Mouse (Mus musculus) limb, embryonic 12.5 days (tissue): ENCODE measurements around the gene Rgs6. TPM values are rescaled to one million over a fixed set of nuclear protein-coding genes. Genes with fewer than 3 reads are reported as not detected.

Experiments used
- ATAC-seq: fragments of 200-750 bp; cut with Nextera tagmentation; 2 replicates; pipeline ENCODE4 v1.8.0; 2017; ENCODE audit warnings: low read depth, moderate TSS enrichment; ENCODE audit not compliant: insufficient number of reproducible peaks, insufficient read depth, low FRiP score, low TSS enrichment
- H3K27ac ChIP-seq: fragments of 300-500 bp; sonication (generic); 2 replicates; pipeline ENCODE4 v1.5.1; 2016; ENCODE audit warnings: mild to moderate bottlenecking, moderate library complexity
- H3K27me3 ChIP-seq: fragments of 300-500 bp; sonication (generic); 2 replicates; pipeline ENCODE4 v1.6.1; 2016; ENCODE audit warnings: mild to moderate bottlenecking, moderate library complexity
- H3K36me3 ChIP-seq: fragments of 300-500 bp; sonication (generic); 2 replicates; pipeline ENCODE4 v1.6.1; 2016; ENCODE audit warnings: mild to moderate bottlenecking, moderate library complexity
- H3K4me1 ChIP-seq: fragments of 300-500 bp; sonication (generic); replicated peaks from 2 replicates; pipeline ENCODE4 v1.6.1; 2016
- H3K4me2 ChIP-seq: fragments of 300-500 bp; sonication (generic); 2 replicates; pipeline ENCODE4 v1.6.1; 2016; ENCODE audit warnings: mild to moderate bottlenecking, moderate library complexity
- H3K4me3 ChIP-seq: fragments of 300-500 bp; sonication (generic); replicated peaks from 2 replicates; pipeline ENCODE4 v1.5.1; 2016; ENCODE audit warnings: mild to moderate bottlenecking
- H3K9ac ChIP-seq: fragments of 300-500 bp; sonication (generic); replicated peaks from 2 replicates; pipeline ENCODE4 v1.6.1; 2016; ENCODE audit warnings: mild to moderate bottlenecking, moderate library complexity
- H3K9me3 ChIP-seq: fragments of 300-500 bp; sonication (generic); 2 replicates; pipeline ENCODE4 v1.6.1; 2016; ENCODE audit warnings: mild to moderate bottlenecking, moderate library complexity
- WGBS: fragments of 180-500 bp; shearing (Covaris S2); methylation state at CpG from one replicate; pipeline ENCODE4 v1.1.7; 2016; 5-methylcytosine and 5-hydroxymethylcytosine counted together
- polyA plus RNA-seq: library from polyadenylated mRNA; unstranded; fragments of >200 nt; fragmentation: Nextera tagmentation; extraction: Ambion mirVana; gene quantifications from 2 replicates; pipeline ENCODE4 v1.2.1, GENCODE M21; 2016

Gene Rgs6
- polyA plus RNA-seq, 1 experiment from 2014 or later, result 0.56 TPM

DNA sequence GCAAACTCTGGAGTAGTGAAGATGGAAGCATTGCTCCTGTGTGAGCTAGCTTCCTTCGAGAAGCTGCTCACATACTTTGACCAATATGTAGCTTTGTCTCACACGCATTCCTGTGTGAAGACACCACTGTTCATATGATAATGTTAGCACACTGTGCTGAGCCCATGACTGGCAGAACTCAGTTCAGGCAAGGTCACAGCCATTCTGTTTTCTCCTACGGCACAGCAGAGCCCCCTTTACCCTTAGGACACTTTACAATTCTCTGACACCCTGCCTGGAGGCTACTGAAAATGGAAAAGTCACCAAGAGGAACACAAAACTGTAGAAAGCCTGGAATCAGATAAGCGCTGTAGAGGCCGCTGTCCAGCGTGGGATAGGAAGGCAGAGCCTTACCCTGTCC, 478.3 kb downstream of the Rgs6 start:
- no peaks in the 10 kb centered on the region for H3K36me3 ChIP-seq
- H3K27ac ChIP-seq, result no peak overlapping the region
- no peak overlapping the region for H3K9ac ChIP-seq
- H3K4me3 ChIP-seq, result no peak overlapping the region
- no peak for ATAC-seq
- peaks cover 13% of the 10 kb centered on the region for H3K4me1 ChIP-seq
- H3K9me3 ChIP-seq, result no peaks in the 10 kb centered on the region
- WGBS, result 85% methylated on average over 6 of the region's 6 CpGs
- no peak overlapping the region for H3K4me2 ChIP-seq
- peaks cover 4% of the 10 kb centered on the region; the same call in 1 of the 2 replicates for H3K27me3 ChIP-seq

DNA sequence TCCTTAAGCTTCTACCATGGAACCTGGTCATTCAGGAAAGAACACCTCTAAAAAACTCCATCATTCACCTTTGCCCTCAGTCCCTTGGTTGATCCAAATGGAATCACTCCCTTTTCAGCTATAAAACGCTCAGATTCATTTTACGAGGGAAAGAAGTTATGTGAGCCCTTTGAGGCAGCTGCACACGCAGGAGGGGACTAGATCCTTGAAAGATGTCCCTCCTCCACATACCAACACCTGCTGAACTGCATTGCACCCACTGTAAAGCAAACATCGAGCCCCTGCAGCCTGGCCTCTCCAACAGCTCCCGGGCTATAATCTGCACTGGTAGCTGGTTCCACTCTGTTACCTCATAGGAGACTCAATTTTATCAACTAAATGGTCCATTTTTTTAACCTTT, 482.8 kb downstream of the Rgs6 start:
- no peak overlapping the region for H3K4me3 ChIP-seq
- 20% methylated on average over 5 of the region's 5 CpGs for WGBS
- ATAC-seq, result no peak

DNA sequence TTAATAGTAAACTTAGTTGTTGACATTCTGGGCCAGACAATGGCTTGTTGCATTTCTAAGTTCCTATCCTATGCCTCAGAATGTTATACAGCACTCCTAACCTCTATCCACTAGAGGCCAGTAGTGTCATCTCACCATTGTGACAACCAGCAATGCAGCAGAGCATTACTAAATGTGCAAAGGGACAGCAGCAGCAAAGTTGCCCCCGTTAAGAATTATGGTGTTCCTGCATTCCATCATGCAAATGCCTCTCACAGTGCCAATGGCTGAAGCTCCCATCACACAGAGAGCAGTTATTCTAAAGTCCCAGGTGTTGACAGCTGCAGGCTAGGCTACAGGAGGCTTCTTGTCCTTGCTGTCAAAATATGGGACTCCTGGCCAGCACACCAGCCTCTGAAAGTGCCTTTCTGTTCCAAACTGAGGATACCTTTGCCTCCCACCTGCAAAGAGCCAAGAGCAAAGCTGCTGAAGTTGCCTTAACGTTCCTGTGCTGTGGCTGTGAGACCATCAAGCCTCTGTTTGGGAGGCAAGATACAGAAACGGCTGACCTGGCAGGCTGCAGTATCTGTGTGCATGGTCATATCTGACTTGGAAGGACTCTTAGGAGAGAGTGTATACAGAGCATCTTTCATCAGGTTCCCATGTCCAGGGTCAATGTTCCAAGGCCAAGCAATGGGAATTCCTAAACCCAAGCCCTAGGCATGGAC, 484.2 kb downstream of the Rgs6 start:
- Histone ChIP-seq H3K9me3 (no peaks in the 10 kb centered on the region), H3K4me1 (peaks cover 38% of the 10 kb centered on the region), H3K4me3 (no peak overlapping the region), H3K9ac (no peak overlapping the region), H3K4me2 (no peak overlapping the region), H3K27me3 (no peaks in the 10 kb centered on the region; the same call in 1 of the 2 replicates), H3K36me3 (no peaks in the 10 kb centered on the region), H3K27ac (peak overlapping the region; percentile 74)
- 25% methylated on average over 3 of the region's 3 CpGs for WGBS
- ATAC-seq, result no peak

More for the DNA sequence above, 482.8 kb downstream of the Rgs6 start:
- H3K27me3 ChIP-seq, result no peaks in the 10 kb centered on the region; the same call in 1 of the 2 replicates
- H3K27ac ChIP-seq, result no peak overlapping the region
- no peaks in the 10 kb centered on the region for H3K9me3 ChIP-seq
- no peaks in the 10 kb centered on the region for H3K36me3 ChIP-seq
- no peak overlapping the region for H3K4me2 ChIP-seq
- H3K4me1 ChIP-seq, result peaks cover 38% of the 10 kb centered on the region
- H3K9ac ChIP-seq, result no peak overlapping the region

DNA sequence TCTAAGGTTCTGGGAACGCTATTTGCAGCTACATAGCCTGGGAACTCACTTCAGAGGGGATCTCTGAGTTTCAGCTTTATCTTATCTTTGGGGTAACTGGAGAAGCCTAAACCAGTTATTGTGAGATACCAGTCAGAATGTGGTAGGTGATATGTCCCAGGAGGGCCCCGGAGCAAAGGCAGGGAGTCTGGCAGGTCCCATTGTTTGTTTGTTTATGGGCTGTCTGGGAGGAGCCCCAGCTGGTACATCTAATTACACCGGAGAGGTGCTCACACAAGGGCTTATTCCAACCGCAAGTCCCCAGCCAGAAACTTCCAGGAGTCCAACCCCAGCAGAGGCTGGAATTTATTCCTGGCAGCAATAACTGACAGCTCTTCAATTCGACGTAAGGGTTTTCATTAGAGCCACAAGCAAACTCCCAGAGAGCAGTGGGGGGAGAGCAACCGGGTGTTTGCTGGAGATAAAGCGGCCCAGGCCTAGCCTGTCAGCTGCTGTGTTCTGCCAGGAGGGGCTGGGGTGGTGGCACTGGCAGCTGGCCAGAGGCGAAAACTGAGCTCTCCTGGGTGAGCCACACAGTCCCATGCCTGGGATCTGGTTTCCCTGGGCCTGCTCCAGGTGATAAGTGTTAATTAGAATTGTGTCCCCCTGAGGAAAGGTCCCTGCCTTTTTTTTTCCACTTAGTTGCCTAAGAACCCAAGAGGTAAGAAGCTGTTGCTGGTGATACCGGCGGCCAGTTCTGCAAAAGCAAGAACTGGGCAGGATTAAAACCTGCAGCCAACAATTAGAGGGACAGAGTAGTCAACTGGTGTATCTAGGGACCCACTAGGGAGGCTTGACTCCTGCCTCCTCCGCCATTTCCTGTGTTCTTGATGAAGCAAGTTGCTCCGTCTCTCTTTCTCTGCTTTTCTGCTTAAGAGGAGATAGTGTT, 485.1 kb downstream of the Rgs6 start:
- H3K9me3 ChIP-seq, result no peaks in the 10 kb centered on the region
- ATAC-seq, result peak; percentile 92
- 0 out of 2 replicates have a peak overlapping the region, but pooled peaks have one; percentile 2 for H3K4me2 ChIP-seq
- no peak overlapping the region for H3K4me3 ChIP-seq
- H3K36me3 ChIP-seq, result no peaks in the 10 kb centered on the region
- peak overlapping the region; percentile 74 for H3K27ac ChIP-seq
- H3K9ac ChIP-seq, result no peak overlapping the region
- H3K27me3 ChIP-seq, result no peaks in the 10 kb centered on the region; the same call in 1 of the 2 replicates
- WGBS, result 16% methylated on average over 13 of the region's 13 CpGs
- peaks cover 38% of the 10 kb centered on the region for H3K4me1 ChIP-seq

- Histone ChIP-seq H3K9me3 (no peaks in the 10 kb centered on the region), H3K36me3 (no peaks in the 10 kb centered on the region), H3K4me3 (no peak overlapping the region), H3K9ac (no peak overlapping the region), H3K4me1 (peaks cover 38% of the 10 kb centered on the region), H3K27me3 (no peaks in the 10 kb centered on the region; the same call in 1 of the 2 replicates), H3K4me2 (no peak overlapping the region), H3K27ac (peak overlapping the region; percentile 74)
- 70% methylated on average over 6 of the region's 6 CpGs for WGBS
- no peak for ATAC-seq
Observed at GRCm38 (mm10) chr12:83073879-83074368, 485.8 kb downstream of the Rgs6 start.

- Histone ChIP-seq H3K27me3 (no peaks in the 10 kb centered on the region; the same call in 1 of the 2 replicates), H3K4me2 (no peak overlapping the region), H3K9me3 (no peaks in the 10 kb centered on the region), H3K9ac (no peak overlapping the region), H3K36me3 (no peaks in the 10 kb centered on the region), H3K27ac (no peak overlapping the region), H3K4me3 (no peak overlapping the region), H3K4me1 (peaks cover 28% of the 10 kb centered on the region)
- WGBS, result 92% methylated on average over 3 of the region's 3 CpGs
- ATAC-seq, result no peak
Observed at GRCm38 (mm10) chr12:83076179-83076578, 488.1 kb downstream of the Rgs6 start.

DNA sequence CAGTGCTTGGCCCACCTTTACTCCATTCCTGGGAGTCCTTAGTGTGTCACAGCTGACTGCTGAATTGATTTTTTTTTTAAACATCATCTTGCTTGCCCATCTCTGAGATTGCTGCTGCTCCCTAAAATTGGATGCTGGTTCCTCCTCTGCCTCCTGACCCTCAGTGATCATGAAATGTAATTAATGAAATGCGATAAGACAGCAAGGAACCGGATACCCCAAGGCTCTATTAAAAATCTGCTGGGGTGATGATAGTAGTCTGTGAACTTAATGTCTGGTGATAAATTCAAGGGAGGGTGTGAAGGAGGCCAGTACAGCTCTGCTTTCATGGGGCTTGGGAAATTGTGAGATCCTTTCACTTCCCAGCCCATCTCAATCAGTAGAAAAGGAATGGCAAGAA, 489.4 kb downstream of the Rgs6 start:
- Histone ChIP-seq H3K27me3 (no peaks in the 10 kb centered on the region; the same call in 1 of the 2 replicates), H3K36me3 (no peaks in the 10 kb centered on the region), H3K4me1 (peaks cover 18% of the 10 kb centered on the region), H3K9ac (no peak overlapping the region), H3K4me2 (no peak overlapping the region), H3K4me3 (no peak overlapping the region), H3K9me3 (no peaks in the 10 kb centered on the region), H3K27ac (no peak overlapping the region)
- 83% methylated on average over 2 of the region's 2 CpGs for WGBS
- ATAC-seq, result no peak

GRCm38 (mm10) chr12:83083427-83083826, 495.3 kb downstream of the Rgs6 start:
- WGBS, result 84% methylated on average over 3 of the region's 4 CpGs
- no peak overlapping the region for H3K4me3 ChIP-seq
- H3K27ac ChIP-seq, result no peak overlapping the region
- H3K27me3 ChIP-seq, result no peaks in the 10 kb centered on the region; the same call in 1 of the 2 replicates
- no peaks in the 10 kb centered on the region for H3K36me3 ChIP-seq
- no peaks in the 10 kb centered on the region for H3K4me1 ChIP-seq
- ATAC-seq, result no peak
- H3K4me2 ChIP-seq, result no peak overlapping the region
- no peak overlapping the region for H3K9ac ChIP-seq
- no peaks in the 10 kb centered on the region for H3K9me3 ChIP-seq

GRCm38 (mm10) chr12:83084614-83085013, 496.5 kb downstream of the Rgs6 start:
- 90% methylated on average over 5 of the region's 5 CpGs for WGBS
- Histone ChIP-seq H3K36me3 (no peaks in the 10 kb centered on the region), H3K27ac (no peak overlapping the region), H3K4me3 (no peak overlapping the region), H3K9me3 (no peaks in the 10 kb centered on the region), H3K4me1 (no peaks in the 10 kb centered on the region), H3K4me2 (no peak overlapping the region), H3K9ac (no peak overlapping the region), H3K27me3 (no peaks in the 10 kb centered on the region; the same call in 1 of the 2 replicates)
- ATAC-seq, result no peak

DNA sequence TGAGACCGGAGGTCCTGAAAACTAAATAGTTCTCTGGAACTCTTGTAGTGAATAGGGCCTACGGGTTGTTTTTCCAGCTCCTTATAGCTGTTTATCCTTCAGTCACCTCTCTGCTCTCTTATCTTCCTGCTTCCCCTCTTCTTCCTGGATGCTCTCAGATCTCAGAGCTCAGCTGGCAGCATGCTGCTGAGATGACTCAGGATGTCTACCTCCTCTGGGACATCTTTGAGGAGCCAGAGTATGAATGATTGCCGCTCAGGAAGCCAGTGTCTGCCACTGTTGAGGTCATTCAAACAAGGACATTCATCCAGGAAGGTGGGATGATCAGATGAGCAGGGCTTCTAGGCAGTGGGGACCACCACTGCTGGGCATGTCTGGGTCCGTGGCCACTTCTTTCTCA, 498.9 kb downstream of the Rgs6 start:
- H3K4me1 ChIP-seq, result no peaks in the 10 kb centered on the region
- no peaks in the 10 kb centered on the region for H3K27me3 ChIP-seq
- H3K9me3 ChIP-seq, result no peaks in the 10 kb centered on the region
- no peak overlapping the region for H3K27ac ChIP-seq
- H3K9ac ChIP-seq, result no peak overlapping the region
- H3K4me3 ChIP-seq, result no peak overlapping the region
- no peak for ATAC-seq
- no peaks in the 10 kb centered on the region for H3K36me3 ChIP-seq
- WGBS, result 81% methylated on average over 4 of the region's 4 CpGs
- H3K4me2 ChIP-seq, result no peak overlapping the region

DNA sequence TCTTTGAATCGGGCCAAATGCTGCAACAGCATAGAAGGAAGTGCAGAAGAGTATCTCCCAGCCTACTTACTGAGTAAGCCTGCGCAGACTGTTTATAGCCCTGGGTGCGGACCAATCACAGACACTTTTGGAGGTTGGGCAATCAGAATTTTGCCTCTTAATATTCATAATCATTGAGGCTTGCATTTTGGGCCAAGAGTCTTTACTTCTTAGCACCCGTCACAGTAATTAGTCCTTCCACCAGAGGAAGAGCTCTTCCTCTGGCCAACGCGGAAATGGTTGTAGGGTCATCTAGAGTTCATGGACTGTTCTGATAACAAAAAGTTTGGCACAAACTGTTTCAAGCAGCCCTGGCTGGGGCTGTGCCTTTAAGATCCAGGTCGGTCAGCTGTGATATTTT, 499.5 kb downstream of the Rgs6 start:
- Histone ChIP-seq H3K27me3 (no peaks in the 10 kb centered on the region), H3K4me2 (no peak overlapping the region), H3K36me3 (no peaks in the 10 kb centered on the region), H3K4me1 (no peaks in the 10 kb centered on the region), H3K9ac (no peak overlapping the region), H3K27ac (no peak overlapping the region), H3K9me3 (no peaks in the 10 kb centered on the region), H3K4me3 (no peak overlapping the region)
- ATAC-seq, result no peak
- WGBS, result 77% methylated on average over 7 of the region's 7 CpGs
